ENCODE assay signal across 8 mouse cellular contexts in genomic region chr8:121874031-121874430, GRCm38 (mm10). TPM values are rescaled to one million over a fixed set of nuclear protein-coding genes. Genes with fewer than 3 reads are reported as not detected.
A peak's percentile ranks its signal among the peaks of the same experiment; 100 is the strongest.
DNase-seq lines count a peak whose midpoint lies in the region; ATAC-seq lines count a peak whose summit lies in the region.

No protein-coding gene starts in this region.

- ATAC-seq in embryonic facial prominence, embryonic 12.5 days (ENCODE audit: insufficient number of reproducible peaks, insufficient read depth, low FRiP score, low TSS enrichment), result no peak
- ATAC-seq in liver, embryonic 12.5 days, result peak; percentile 59

- H3K4me1 ChIP-seq in embryonic facial prominence, embryonic 12.5 days, result peaks cover 15% of the 10 kb centered on the region; the same call in 1 of the 2 replicates
- H3K4me1 ChIP-seq in liver, embryonic 12.5 days, result peaks cover 42% of the 10 kb centered on the region

- no peak overlapping the region for H3K9ac ChIP-seq in embryonic facial prominence, embryonic 12.5 days
- H3K9ac ChIP-seq in liver, embryonic 12.5 days, result no peak overlapping the region

- peak; percentile 34 for DNase-seq in urinary bladder, postnatal 25 days (ENCODE audit: low spot score)
- DNase-seq in urinary bladder, postnatal 10 days (ENCODE audit: low spot score), result no peak
- DNase-seq in induced T-regulatory cell, adult 2 months (ENCODE audit: low read depth), result peak; percentile 42
- peak; percentile 30 to 61 for DNase-seq in spleen, postnatal 10 days (ENCODE audit: low spot score in 2 of 2)
- DNase-seq in cerebellum, postnatal 10 days, result no peak
- no peak for DNase-seq in layer of hippocampus, adult 11-12 months (ENCODE audit: low spot score)

- H3K4me3 ChIP-seq in embryonic facial prominence, embryonic 12.5 days, result no peak overlapping the region
- no peak overlapping the region for H3K4me3 ChIP-seq in liver, embryonic 12.5 days

- 59% methylated on average over 9 of the region's 9 CpGs for WGBS in embryonic facial prominence, embryonic 12.5 days
- WGBS in liver, embryonic 12.5 days (ENCODE audit: insufficient replicate concordance), result 50% methylated on average over 9 of the region's 9 CpGs

- no peaks in the 10 kb centered on the region for H3K36me3 ChIP-seq in embryonic facial prominence, embryonic 12.5 days
- no peaks in the 10 kb centered on the region for H3K36me3 ChIP-seq in liver, embryonic 12.5 days

- no peaks in the 10 kb centered on the region for H3K9me3 ChIP-seq in embryonic facial prominence, embryonic 12.5 days
- no peaks in the 10 kb centered on the region for H3K9me3 ChIP-seq in liver, embryonic 12.5 days (replicated peaks)

- no peak overlapping the region for H3K4me2 ChIP-seq in embryonic facial prominence, embryonic 12.5 days (replicated peaks)
- no peak overlapping the region for H3K4me2 ChIP-seq in liver, embryonic 12.5 days

- H3K27ac ChIP-seq in embryonic facial prominence, embryonic 12.5 days, result peak overlapping the region; percentile 12; the same call in 1 of the 2 replicates
- H3K27ac ChIP-seq in liver, embryonic 12.5 days, result no peak overlapping the region

- no peaks in the 10 kb centered on the region for H3K27me3 ChIP-seq in embryonic facial prominence, embryonic 12.5 days
- peaks cover 38% of the 10 kb centered on the region for H3K27me3 ChIP-seq in liver, embryonic 12.5 days (replicated peaks)

RNA-seq across cellular contexts. Expression of gene Slc7a5, which starts 33.5 kb away (rescaled TPM):
- 17.4 and 17.5 TPM in 2 replicates for polyA plus RNA-seq in embryonic facial prominence, embryonic 12.5 days (2016; fragmentation: Nextera tagmentation; extraction: Ambion mirVana)
- polyA plus RNA-seq in liver, embryonic 12.5 days (2016; fragmentation: Nextera tagmentation; extraction: Ambion mirVana), result 52.6 and 58.9 TPM in 2 replicates

RNA-seq across cellular contexts. Expression of gene Klhdc4, which starts 44.7 kb away (rescaled TPM):
- polyA plus RNA-seq in embryonic facial prominence, embryonic 12.5 days (2016; fragmentation: Nextera tagmentation; extraction: Ambion mirVana), result 45.2 and 46.6 TPM in 2 replicates
- polyA plus RNA-seq in liver, embryonic 12.5 days (2016; fragmentation: Nextera tagmentation; extraction: Ambion mirVana), result 34.1 and 36.2 TPM in 2 replicates

Comparison
In these comparisons a context has a peak if more than half of its experiments do, and no peak if none do; other contexts are left out.
1. DNase-seq: peak in urinary bladder, postnatal 25 days (single experiment), induced T-regulatory cell, adult 2 months (single experiment) and spleen, postnatal 10 days (2 of 2); none in urinary bladder, postnatal 10 days (single experiment), cerebellum, postnatal 10 days (0 of 2) and layer of hippocampus, adult 11-12 months (single experiment).